Mouse (Mus musculus): ENCODE measurements around the gene Il11ra2. TPM values are rescaled to one million over a fixed set of nuclear protein-coding genes. Genes with fewer than 3 reads are reported as not detected.

Il11ra2 gene
- polyA plus RNA-seq (2012; rRNA removed), result 0.05 TPM in 2 replicates

DNA sequence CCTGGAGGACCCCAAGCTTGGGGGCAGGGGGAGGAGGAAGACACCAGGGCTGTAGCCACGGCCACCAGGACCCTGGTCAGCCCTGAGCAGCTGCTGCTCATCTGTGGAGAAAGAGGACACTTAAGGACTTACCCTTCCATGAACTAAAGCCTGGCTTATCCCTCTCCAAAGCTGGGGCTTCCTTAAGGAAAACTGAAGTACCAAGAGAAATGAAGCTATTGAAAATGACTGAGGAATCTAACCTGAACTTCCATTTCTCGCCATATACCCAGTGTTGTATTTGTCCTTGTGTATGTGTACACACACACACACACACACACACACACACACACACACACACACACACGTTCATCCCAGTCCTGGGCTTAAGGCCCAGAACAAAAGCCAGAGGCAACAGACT is at the start of gene Il11ra2:
TSS of gene Il11ra2 (minus strand) at position 101 of the 400 bp plus-strand sequence.

DNA sequence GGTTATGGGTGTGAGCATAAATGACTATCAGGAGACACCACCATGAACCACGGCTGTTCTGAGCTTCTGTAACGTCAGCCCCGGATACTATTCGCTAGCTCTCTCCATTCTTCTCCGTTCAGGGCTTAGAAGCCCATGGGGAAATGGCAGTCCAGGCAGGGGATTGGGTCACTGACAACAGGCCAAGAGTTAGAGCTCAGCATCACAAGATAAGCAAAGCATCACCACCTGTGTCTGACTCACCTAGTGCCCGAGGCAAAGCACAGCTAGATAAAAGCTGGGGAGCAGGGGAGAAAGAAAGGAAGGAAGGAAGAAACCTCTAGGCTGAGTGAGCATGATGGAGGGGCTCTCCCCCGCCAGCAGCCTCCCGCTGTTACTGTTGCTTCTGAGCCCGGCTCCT is 6.7 kb downstream of the Il11ra2 start, which contains the start of gene Ccl27b:
TSS of gene Ccl27b (plus strand) at position 301 of the 400 bp plus-strand sequence.

DNA sequence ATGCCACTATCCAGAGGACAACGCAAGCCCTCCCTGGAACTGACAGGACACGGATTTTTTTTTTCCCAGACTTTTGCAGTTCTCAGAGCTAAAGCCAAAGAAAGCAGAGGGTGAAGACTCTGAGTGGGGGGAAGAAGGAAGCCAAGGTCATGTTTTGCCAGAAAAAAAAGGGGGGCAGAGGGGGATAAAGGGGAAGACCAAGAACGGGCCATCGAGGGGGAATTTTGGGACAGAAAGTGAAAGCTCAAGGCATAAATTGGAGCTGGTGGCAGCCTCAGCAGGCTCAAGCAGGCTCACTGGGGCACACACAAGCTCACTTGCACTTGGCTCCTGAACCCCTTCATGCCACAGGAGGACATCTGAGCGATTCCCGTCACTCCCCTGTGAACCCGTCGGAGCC is 32.3 kb downstream of the Il11ra2 start, which contains the start of gene Gm2564:
TSS of gene Gm2564 (plus strand) at position 301 of the 400 bp plus-strand sequence.

DNA sequence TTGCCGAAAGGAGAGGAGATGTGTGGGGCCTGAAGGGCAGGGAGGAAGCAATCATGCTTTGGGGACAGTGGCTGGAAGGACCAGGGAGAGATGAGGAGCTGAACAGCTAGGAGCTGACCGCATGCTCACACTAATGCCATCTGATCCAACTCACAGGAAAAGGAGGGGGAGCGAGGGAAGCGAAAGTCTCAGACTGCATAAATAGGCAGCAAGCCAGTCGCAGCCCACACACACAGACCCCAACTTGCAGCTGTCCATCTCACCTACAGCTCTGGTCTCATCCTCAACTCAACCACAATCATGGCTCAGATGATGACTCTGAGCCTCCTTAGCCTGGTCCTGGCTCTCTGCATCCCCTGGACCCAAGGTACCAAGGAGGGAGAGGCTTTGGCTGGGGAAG is 49.8 kb downstream of the Il11ra2 start, which contains the start of gene Gm10591:
TSS of gene Gm10591 (plus strand) at position 301 of the 400 bp plus-strand sequence.

Other genes with a start within 250 kb of the Il11ra2 start
- gene Gm21586, start 222.5 kb downstream of the Il11ra2 start, polyA plus RNA-seq (2012; rRNA removed), result not detected in 2 replicates
- gene Gm2163, start 195.1 kb downstream of the Il11ra2 start, polyA plus RNA-seq (2012; rRNA removed), result 0.07 and 0.27 TPM in 2 replicates
- 0.08 TPM in 1 of 2 replicates, not detected in the other for gene Fam205a2, start 133.7 kb downstream of the Il11ra2 start, polyA plus RNA-seq (2012; rRNA removed)
- not detected in 2 replicates for gene Gm10591, start 49.7 kb downstream of the Il11ra2 start, polyA plus RNA-seq (2012; rRNA removed)
- gene Gm2564, start 32.2 kb downstream of the Il11ra2 start, polyA plus RNA-seq (2012; rRNA removed), result 0.10 TPM in 1 of 2 replicates, not detected in the other
- not detected in 2 replicates for gene Ccl27b, start 6.6 kb downstream of the Il11ra2 start, polyA plus RNA-seq (2012; rRNA removed)
- 0.63 and 1.0 TPM in 2 replicates for gene 4930578G10Rik, start 73.7 kb upstream of the Il11ra2 start, polyA plus RNA-seq (2012; rRNA removed)
- gene Ccl19, start 94.7 kb upstream of the Il11ra2 start, polyA plus RNA-seq (2012; rRNA removed), result not detected in 2 replicates
- 2.7 TPM in 1 of 2 replicates, not detected in the other for gene Ccl21a, start 112.1 kb upstream of the Il11ra2 start, polyA plus RNA-seq (2012; rRNA removed)
- 0.02 and 0.06 TPM in 2 replicates for gene Fam205a1, start 192.0 kb upstream of the Il11ra2 start, polyA plus RNA-seq (2012; rRNA removed)
- not detected in 2 replicates for gene Gm12394, start 194.9 kb upstream of the Il11ra2 start, polyA plus RNA-seq (2012; rRNA removed)
- gene Fam205c, start 212.3 kb upstream of the Il11ra2 start, polyA plus RNA-seq (2012; rRNA removed), result not detected in 2 replicates

All from central nervous system, embryonic 11.5 days (tissue).